Mouse (Mus musculus) MEL (cell line): ENCODE measurements at regions not wholly inside any gene's neighbourhood (a gene's known extent, or its start where the extent isn't known, plus 50 kb on each side); places are given as distances from the start of the nearest gene placed in this dataset.
A peak's percentile ranks its signal among the peaks of the same experiment; 100 is the strongest.
"Not testable (repeated sequence)": the region's sequence is repeated elsewhere in the genome, so short reads cannot be mapped to it uniquely, and the experiment has no call there.

ENCODE experiments used
- DNase-seq: peaks from one replicate; pipeline ENCODE4 v3.0.0; 2011; ENCODE audit warnings: low read depth, low spot score
- H3K27ac ChIP-seq: 2 replicates; pipeline ENCODE4 v1.5.1; 2012; ENCODE audit warnings: low read depth, mild to moderate bottlenecking, control low read depth, low read length, moderate library complexity; ENCODE audit not compliant: control insufficient read depth
- H3K27me3 ChIP-seq, 2 experiments: fragments of 150-350 bp in 1 of 2; sonication (generic) in 1 of 2; 2 replicates each; pipeline ENCODE4 v1.6.1; 2012; ENCODE audit warnings: low read length in 2 of 2, mild to moderate bottlenecking in 2 of 2, improper control_type of control experiment in 1 of 2, moderate library complexity in 1 of 2; ENCODE audit not compliant: insufficient read depth in 2 of 2, control insufficient read depth in 1 of 2
- H3K36me3 ChIP-seq, 2 experiments: 2 replicates each; pipeline ENCODE4 v1.6.1; 2012 to 2014; ENCODE audit warnings: low read length in 2 of 2, improper control_type of control experiment in 1 of 2, inconsistent platforms in 1 of 2, mild to moderate bottlenecking in 1 of 2; ENCODE audit not compliant: insufficient read depth in 2 of 2, control insufficient read depth in 1 of 2
- H3K4me1 ChIP-seq, 2 experiments: fragments of 150-350 bp in 1 of 2; sonication (generic) in 1 of 2; 2 replicates each; pipeline ENCODE4 v1.6.1; 2012; ENCODE audit warnings: low read length in 2 of 2, improper control_type of control experiment in 1 of 2, mild to moderate bottlenecking in 1 of 2; ENCODE audit not compliant: insufficient read depth in 2 of 2, control insufficient read depth in 1 of 2
- H3K4me3 ChIP-seq, 2 experiments: fragments of 150-350 bp in 1 of 2; sonication (generic) in 1 of 2; 2 replicates each; pipeline ENCODE4 v1.5.1; 2012; ENCODE audit warnings: low read depth in 2 of 2, low read length in 2 of 2, mild to moderate bottlenecking in 2 of 2, moderate library complexity in 2 of 2, control low read depth in 1 of 2, improper control_type of control experiment in 1 of 2; ENCODE audit not compliant: control insufficient read depth in 1 of 2, insufficient read depth in 1 of 2
- H3K79me2 ChIP-seq: 2 replicates; pipeline ENCODE4 v1.6.1; 2012; ENCODE audit warnings: mild to moderate bottlenecking, low read length, moderate library complexity; ENCODE audit not compliant: control insufficient read depth, poor library complexity, insufficient read depth
- H3K9ac ChIP-seq: 2 replicates; pipeline ENCODE4 v1.6.1; 2012; ENCODE audit warnings: low read depth, mild to moderate bottlenecking, control low read depth, low read length, moderate library complexity; ENCODE audit not compliant: control insufficient read depth, poor library complexity, severe bottlenecking
- H3K9me3 ChIP-seq: fragments of 150-350 bp; sonication (generic); replicated peaks from 2 replicates; pipeline ENCODE4 v1.6.1; 2012; ENCODE audit warnings: mild to moderate bottlenecking, low read length, improper control_type of control experiment, moderate library complexity; ENCODE audit not compliant: insufficient read depth
- CTCF ChIP-seq, 3 experiments: IDR thresholded peaks in 2 of 3; conservative IDR thresholded peaks in 1 of 3; 2 replicates each; pipeline ENCODE4 v1.5.1; 2011 to 2012; ENCODE audit warnings: low read length in 3 of 3, low read depth in 2 of 3, mild to moderate bottlenecking in 2 of 3, improper control_type of control experiment in 1 of 3, inconsistent platforms in 1 of 3, mixed read lengths in 1 of 3, moderate library complexity in 1 of 3; ENCODE audit not compliant: control insufficient read depth in 1 of 3, insufficient read depth in 1 of 3, poor library complexity in 1 of 3, severe bottlenecking in 1 of 3
- EP300 ChIP-seq, 2 experiments: IDR thresholded peaks; 2 replicates each; pipeline ENCODE4 v1.6.1; 2011; ENCODE audit warnings: improper control_type of control experiment in 2 of 2, low read length in 2 of 2, low read depth in 1 of 2, mild to moderate bottlenecking in 1 of 2
- ETS1 ChIP-seq: IDR thresholded peaks from 2 replicates; pipeline ENCODE4 v1.6.1; 2012; ENCODE audit warnings: low read depth, mild to moderate bottlenecking, inconsistent platforms, low read length, improper control_type of control experiment, moderate library complexity
- JUND ChIP-seq: IDR thresholded peaks from 2 replicates; pipeline ENCODE4 v1.6.1; 2011; ENCODE audit warnings: low read depth, mild to moderate bottlenecking, improper control_type of control experiment, low read length
- MAX ChIP-seq: IDR thresholded peaks from 2 replicates; pipeline ENCODE4 v1.6.1; 2011; ENCODE audit warnings: low read length, improper control_type of control experiment
- NRF1 ChIP-seq: IDR thresholded peaks from 2 replicates; pipeline ENCODE4 v1.6.1; 2014; ENCODE audit warnings: low read depth, mild to moderate bottlenecking, inconsistent platforms, low read length, improper control_type of control experiment, moderate library complexity; ENCODE audit not compliant: poor library complexity, insufficient read depth, severe bottlenecking
- RAD21 ChIP-seq: IDR thresholded peaks from 2 replicates; pipeline ENCODE4 v1.6.1; 2011; ENCODE audit warnings: mild to moderate bottlenecking, low read depth, low read length, improper control_type of control experiment
- RCOR1 ChIP-seq: IDR thresholded peaks from 2 replicates; pipeline ENCODE4 v1.6.1; 2012; ENCODE audit warnings: low read depth, mild to moderate bottlenecking, inconsistent platforms, low read length, improper control_type of control experiment
- TAL1 ChIP-seq: IDR thresholded peaks from 2 replicates; pipeline ENCODE4 v1.6.1; 2012; ENCODE audit warnings: mild to moderate bottlenecking, inconsistent platforms, low read length, moderate library complexity, mixed read lengths
- TCF12 ChIP-seq: IDR thresholded peaks from 2 replicates; pipeline ENCODE4 v1.6.1; 2014; ENCODE audit warnings: low read depth, mild to moderate bottlenecking, inconsistent platforms, low read length, improper control_type of control experiment, moderate library complexity
- ZNF384 ChIP-seq: IDR thresholded peaks from 2 replicates; pipeline ENCODE4 v1.6.1; 2012; ENCODE audit warnings: low read depth, mild to moderate bottlenecking, inconsistent platforms, low read length, improper control_type of control experiment

DNA sequence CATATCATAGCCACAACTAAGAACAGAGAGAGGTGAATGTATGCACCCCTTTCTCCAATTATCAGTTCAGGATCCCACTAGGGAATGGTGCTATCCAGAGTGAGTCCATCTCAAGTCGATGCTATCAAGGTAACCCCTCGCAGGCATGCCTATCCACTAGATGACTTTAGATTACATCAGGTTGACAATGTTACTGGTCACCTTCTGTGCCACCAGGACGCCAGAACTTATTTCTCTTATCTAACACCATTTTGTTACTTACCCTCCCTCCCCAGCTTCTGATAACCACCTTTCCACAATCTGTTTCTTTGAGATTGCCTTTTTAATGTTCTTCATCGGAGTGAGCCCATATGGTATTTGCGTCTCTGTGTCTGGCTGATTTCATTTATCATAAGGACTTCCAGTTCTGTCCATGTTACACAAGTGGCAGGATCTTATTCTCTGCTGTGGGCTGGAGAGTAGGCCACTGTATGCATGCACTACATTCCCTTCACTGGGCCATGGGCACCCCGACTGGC lies 57.9 kb upstream of the Klf13 start (continued):
- TF ChIP-seq NRF1 (no peak; the same call in 1 of the 2 replicates), RAD21 (no peak)

DNA sequence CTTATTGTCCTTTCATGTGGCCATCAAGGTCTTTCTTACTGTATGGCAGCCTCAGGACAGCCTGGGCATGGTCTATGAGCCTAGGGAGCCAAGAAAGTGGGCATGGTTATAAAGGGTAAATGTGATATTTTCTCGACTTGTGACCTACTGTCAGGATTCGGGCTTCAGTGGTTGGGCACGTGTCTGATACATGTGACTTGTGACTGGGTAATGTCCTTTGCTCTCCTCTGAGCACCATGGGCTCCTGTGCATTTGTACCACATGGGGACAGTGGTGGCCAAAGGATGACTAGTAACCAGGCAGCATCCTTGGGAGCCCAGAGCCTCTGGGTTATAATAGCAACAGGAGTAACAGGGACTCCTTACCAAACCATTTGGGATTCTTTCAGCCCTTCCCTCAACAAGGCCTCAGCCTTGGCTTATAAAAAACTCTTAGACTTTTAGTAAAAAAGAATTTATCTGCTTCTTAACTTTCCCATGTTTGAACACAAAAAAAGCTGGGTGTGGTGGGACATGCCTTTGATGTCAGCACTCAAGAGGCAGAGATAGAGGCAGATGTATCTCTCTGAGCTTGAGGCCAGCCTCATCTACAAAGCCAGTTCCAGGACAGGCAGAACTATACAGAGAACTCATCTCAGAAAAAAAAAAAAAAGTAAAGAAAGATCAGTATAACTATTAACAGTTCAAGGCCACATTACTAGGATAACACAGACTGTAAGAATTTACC lies 56.7 kb upstream of the Klf13 start:
- Histone ChIP-seq H3K79me2 (no peaks in the 10 kb centered on the region), H3K9me3 (no peaks in the 10 kb centered on the region), H3K27me3 (no peaks in the 10 kb centered on the region), H3K27ac (peak overlapping the region; percentile 60; the same call in 1 of the 2 replicates), H3K36me3 (peaks cover 0 to 33% of the 10 kb centered on the region in 2 experiments; a peak in 2 of 4 replicates), H3K4me3 (no peak overlapping the region), H3K9ac (no peak overlapping the region), H3K4me1 (peaks cover 34 to 65% of the 10 kb centered on the region in 2 experiments)
- no peak for DNase-seq
- TF ChIP-seq CTCF (IDR thresholded peaks at IDR 0.05 in 2 of 3, conservative IDR thresholded peaks at IDR 0.05 in 1 of 3; ENCODE audit: control insufficient read depth in 1 of 3, insufficient read depth in 1 of 3, low read depth in 2 of 3, low read length in 3 of 3, poor library complexity in 1 of 3, severe bottlenecking in 1 of 3) = 0 out of 6 replicates have a peak, but pooled peaks of 1 of the 3 experiments have one; percentile 3
- TF ChIP-seq MAX = 0 out of 2 replicates have a peak, but pooled peaks have one; percentile 10
- no peak for TF ChIP-seq JUND
- TF ChIP-seq TCF12 = 0 out of 2 replicates have a peak, but pooled peaks have one; percentile 14
- no peak for TF ChIP-seq TAL1
- peak; percentile 67 for TF ChIP-seq ZNF384
- 0 out of 4 replicates have a peak, but pooled peaks of 1 of the 2 experiments have one; percentile 11 for TF ChIP-seq EP300 (IDR thresholded peaks at IDR 0.05; ENCODE audit: low read depth in 1 of 2, low read length in 2 of 2)

DNA sequence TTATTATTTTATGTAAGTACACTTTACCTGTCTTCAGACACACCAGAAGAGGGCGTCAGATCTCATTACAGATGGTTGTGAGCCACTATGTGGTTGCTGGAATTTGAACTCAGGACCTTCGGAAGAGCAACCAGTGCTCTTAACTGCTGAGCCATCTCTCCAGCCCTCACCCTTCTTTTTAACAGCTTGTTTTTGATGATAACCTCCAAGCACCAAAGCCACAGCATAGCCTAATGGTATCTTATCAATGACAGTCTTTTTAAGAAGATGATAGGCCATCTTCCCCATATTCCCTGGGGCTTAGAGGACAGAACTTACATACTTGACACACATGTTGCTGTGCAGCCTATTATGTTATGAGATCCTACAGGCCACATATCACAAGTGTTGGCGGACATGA lies 56.1 kb upstream of the Klf13 start:
- not testable (repeated sequence) for H3K27ac ChIP-seq, H3K9ac ChIP-seq, DNase-seq, H3K4me3 ChIP-seq, H3K9me3 ChIP-seq, H3K79me2 ChIP-seq, H3K27me3 ChIP-seq
- H3K36me3 ChIP-seq = peaks cover 0 to 33% of the 10 kb centered on the region in 2 experiments; a peak in 2 of 4 replicates
- peak; percentile 51; the same call in 1 of the 2 replicates for TF ChIP-seq TCF12
- peak; percentile 26; the same call in 1 of the 2 replicates for TF ChIP-seq ETS1
- peak in 1 of 2 experiments; percentile 48; a peak in 1 of 4 replicates for TF ChIP-seq EP300 (IDR thresholded peaks at IDR 0.05; ENCODE audit: low read depth in 1 of 2, low read length in 2 of 2)
- TF ChIP-seq RCOR1 = peak; percentile 35; the same call in 1 of the 2 replicates
- H3K4me1 ChIP-seq = peaks cover 32 to 63% of the 10 kb centered on the region in 2 experiments
